Mouse (Mus musculus) lung, postnatal 0 days (tissue): ENCODE measurements around the gene Ptrh2. TPM values are rescaled to one million over a fixed set of nuclear protein-coding genes. Genes with fewer than 3 reads are reported as not detected.

Source experiments
- ATAC-seq: fragments of 200-750 bp; cut with Nextera tagmentation; 2 replicates; pipeline ENCODE4 v1.8.0; 2017; ENCODE audit warnings: moderate library complexity
- DNase-seq: peaks from one replicate; pipeline ENCODE4 v3.0.0-alpha.2; 2016; ENCODE audit warnings: low spot score
- H3K27ac ChIP-seq: fragments of 300-500 bp; sonication (generic); 2 replicates; pipeline ENCODE4 v1.5.1; 2014; ENCODE audit warnings: antibody characterized with exemption, mild to moderate bottlenecking, low read length, mixed read lengths
- H3K27me3 ChIP-seq: fragments of 300-500 bp; sonication (generic); replicated peaks from 2 replicates; pipeline ENCODE4 v1.6.1; 2014; ENCODE audit warnings: low read length, mixed read lengths; ENCODE audit not compliant: insufficient read depth
- H3K36me3 ChIP-seq: fragments of 300-500 bp; sonication (generic); 2 replicates; pipeline ENCODE4 v1.6.1; 2014; ENCODE audit warnings: low read length, mixed read lengths; ENCODE audit not compliant: insufficient read depth
- H3K4me1 ChIP-seq: fragments of 300-500 bp; sonication (generic); 2 replicates; pipeline ENCODE4 v1.6.1; 2014; ENCODE audit warnings: antibody characterized with exemption, low read depth, low read length, mixed read lengths; ENCODE audit not compliant: insufficient read depth
- H3K4me2 ChIP-seq: fragments of 300-500 bp; sonication (generic); replicated peaks from 2 replicates; pipeline ENCODE4 v1.6.1; 2014; ENCODE audit warnings: low read depth, mild to moderate bottlenecking, low read length, moderate library complexity, mixed read lengths
- H3K4me3 ChIP-seq: fragments of 300-500 bp; sonication (generic); 2 replicates; pipeline ENCODE4 v1.5.1; 2014; ENCODE audit warnings: low read depth, low read length
- H3K9ac ChIP-seq: fragments of 300-500 bp; sonication (generic); replicated peaks from 2 replicates; pipeline ENCODE4 v1.6.1; 2014; ENCODE audit warnings: low read depth, mild to moderate bottlenecking
- H3K9me3 ChIP-seq: fragments of 300-500 bp; sonication (generic); 2 replicates; pipeline ENCODE4 v1.6.1; 2016; ENCODE audit warnings: low read length, mixed read lengths
- CTCF ChIP-seq: IDR thresholded peaks from 2 replicates; pipeline ENCODE4 v1.5.1; 2016; ENCODE audit warnings: antibody characterized with exemption, mild to moderate bottlenecking
- EP300 ChIP-seq: IDR thresholded peaks from 2 replicates; pipeline ENCODE4 v1.6.1; 2016; ENCODE audit warnings: antibody characterized with exemption, mild to moderate bottlenecking, control low read depth
- WGBS: fragments of 180-500 bp; shearing (Covaris S2); extraction: QIAGEN DNeasy Blood & Tissue Kit; methylation state at CpG from one replicate; pipeline ENCODE4 v1.1.7; 2014; 5-methylcytosine and 5-hydroxymethylcytosine counted together
- polyA plus RNA-seq: library from polyadenylated mRNA; unstranded; fragments of >200 nt; fragmentation: Nextera tagmentation; extraction: Ambion mirVana; gene quantifications from 2 replicates; pipeline ENCODE4 v1.2.1, GENCODE M21; 2015

The Ptrh2 gene
- polyA plus RNA-seq, 1 experiment from 2014 or later: 11.7 TPM

GRCm38 (mm10) chr11:86646885-86647459, 36.8 kb upstream of the Ptrh2 start:
- DNase-seq (no peak), ATAC-seq (no peak)
- TF ChIP-seq CTCF (no peak), EP300 (no peak)
- WGBS: 56% methylated on average over 3 of the region's 3 CpGs
- Histone ChIP-seq H3K27me3 (no peaks in the 10 kb centered on the region), H3K27ac (peak overlapping the region; percentile 77), H3K4me2 (no peak overlapping the region; the same call in 1 of the 2 replicates), H3K9ac (no peak overlapping the region), H3K4me1 (no peaks in the 10 kb centered on the region), H3K4me3 (no peak overlapping the region), H3K36me3 (no peaks in the 10 kb centered on the region), H3K9me3 (no peaks in the 10 kb centered on the region)

GRCm38 (mm10) chr11:86647706-86648447, 35.9 kb upstream of the Ptrh2 start:
- WGBS: 56% methylated on average over 15 of the region's 15 CpGs
- Histone ChIP-seq H3K9me3 (no peaks in the 10 kb centered on the region), H3K9ac (no peak overlapping the region), H3K36me3 (no peaks in the 10 kb centered on the region), H3K27me3 (no peaks in the 10 kb centered on the region), H3K4me2 (no peak overlapping the region), H3K4me3 (no peak overlapping the region), H3K27ac (peak overlapping the region; percentile 59), H3K4me1 (no peaks in the 10 kb centered on the region)
- DNase-seq (peak; percentile 37), ATAC-seq (no peak)
- no peak for TF ChIP-seq CTCF

GRCm38 (mm10) chr11:86649542-86649941, 34.2 kb upstream of the Ptrh2 start:
- WGBS: 77% methylated on average over 1 of the region's 1 CpGs
- H3K27me3 ChIP-seq: no peaks in the 10 kb centered on the region
- no peaks in the 10 kb centered on the region for H3K36me3 ChIP-seq
- no peak for DNase-seq
- TF ChIP-seq EP300: no peak
- H3K9ac ChIP-seq: no peak overlapping the region
- H3K9me3 ChIP-seq: no peaks in the 10 kb centered on the region
- no peaks in the 10 kb centered on the region for H3K4me1 ChIP-seq
- no peak overlapping the region for H3K4me3 ChIP-seq
- no peak for ATAC-seq
- no peak overlapping the region for H3K27ac ChIP-seq
- H3K4me2 ChIP-seq: no peak overlapping the region

GRCm38 (mm10) chr11:86650676-86651075, 33.1 kb upstream of the Ptrh2 start:
- Histone ChIP-seq H3K36me3 (no peaks in the 10 kb centered on the region), H3K4me3 (no peak overlapping the region), H3K9me3 (no peaks in the 10 kb centered on the region), H3K27me3 (no peaks in the 10 kb centered on the region), H3K4me2 (no peak overlapping the region), H3K9ac (no peak overlapping the region), H3K4me1 (no peaks in the 10 kb centered on the region), H3K27ac (no peak overlapping the region)
- DNase-seq (no peak), ATAC-seq (no peak)
- TF ChIP-seq CTCF: no peak
- WGBS: 63% methylated on average over 6 of the region's 6 CpGs

GRCm38 (mm10) chr11:86652578-86652979, 31.2 kb upstream of the Ptrh2 start:
- no peaks in the 10 kb centered on the region for H3K36me3 ChIP-seq
- no peaks in the 10 kb centered on the region for H3K9me3 ChIP-seq
- no peak overlapping the region for H3K4me2 ChIP-seq
- ATAC-seq (peak; percentile 39), DNase-seq (no peak)
- H3K4me3 ChIP-seq: no peak overlapping the region
- TF ChIP-seq EP300: no peak
- no peak for TF ChIP-seq CTCF
- 70% methylated on average over 4 of the region's 4 CpGs for WGBS
- H3K27ac ChIP-seq: no peak overlapping the region
- H3K9ac ChIP-seq: no peak overlapping the region
- H3K27me3 ChIP-seq: no peaks in the 10 kb centered on the region
- no peaks in the 10 kb centered on the region for H3K4me1 ChIP-seq

GRCm38 (mm10) chr11:86653446-86653845, 30.3 kb upstream of the Ptrh2 start:
- Histone ChIP-seq H3K9ac (no peak overlapping the region), H3K4me1 (no peaks in the 10 kb centered on the region), H3K9me3 (no peaks in the 10 kb centered on the region), H3K4me3 (no peak overlapping the region), H3K27ac (0 out of 2 replicates have a peak overlapping the region, but pooled peaks have one; percentile 4), H3K27me3 (no peaks in the 10 kb centered on the region), H3K36me3 (no peaks in the 10 kb centered on the region), H3K4me2 (no peak overlapping the region)
- TF ChIP-seq EP300 (no peak), CTCF (peak; percentile 83)
- DNase-seq: peak; percentile 88
- ATAC-seq: peak; percentile 49
- 21% methylated on average over 3 of the region's 3 CpGs for WGBS
